Mouse (Mus musculus): ENCODE data around the gene Fam151a.

- TF ChIP-seq CTCF (conservative IDR thresholded peaks at IDR 0.05; ENCODE audit: insufficient read depth, insufficient read length, low read depth, low read length), result peak; percentile 95
- TF ChIP-seq POLR2A (IDR thresholded peaks at IDR 0.05; ENCODE audit: low read depth, low read length), result no peak
Observed at GRCm38 (mm10) chr4:106708408-106708807, 25.3 kb upstream of the Fam151a start.

Data from kidney, adult 2 months (tissue).